Mouse (Mus musculus) bone marrow, adult 2 months (tissue): Measurements from ENCODE around the gene Trim29.

Experiments
- CTCF ChIP-seq: fragments of 200-500 bp; IDR thresholded peaks from 2 replicates; pipeline ENCODE4 v1.5.1; 2011; ENCODE audit warnings: low read length, control low read depth; ENCODE audit not compliant: control insufficient read depth, insufficient read depth
- POLR2A ChIP-seq: fragments of 200-500 bp; IDR thresholded peaks from 2 replicates; pipeline ENCODE4 v1.6.1; 2011; ENCODE audit warnings: low read depth, mild to moderate bottlenecking, control low read depth, low read length, borderline replicate concordance; ENCODE audit not compliant: control insufficient read depth

GRCm38 (mm10) chr9:43318661-43319060 lies 8.0 kb downstream of the Trim29 start:
- no peak for TF ChIP-seq CTCF
- TF ChIP-seq POLR2A = no peak
